Mouse (Mus musculus) cerebellum, postnatal 25 days (tissue): Measurements from ENCODE around the gene Fggy.

ENCODE experiments used
- DNase-seq, 2 experiments: peaks; one replicate each; pipeline ENCODE4 v3.0.0; 2021; ENCODE audit warnings: mixed read lengths in 2 of 2

The Fggy gene

DNA sequence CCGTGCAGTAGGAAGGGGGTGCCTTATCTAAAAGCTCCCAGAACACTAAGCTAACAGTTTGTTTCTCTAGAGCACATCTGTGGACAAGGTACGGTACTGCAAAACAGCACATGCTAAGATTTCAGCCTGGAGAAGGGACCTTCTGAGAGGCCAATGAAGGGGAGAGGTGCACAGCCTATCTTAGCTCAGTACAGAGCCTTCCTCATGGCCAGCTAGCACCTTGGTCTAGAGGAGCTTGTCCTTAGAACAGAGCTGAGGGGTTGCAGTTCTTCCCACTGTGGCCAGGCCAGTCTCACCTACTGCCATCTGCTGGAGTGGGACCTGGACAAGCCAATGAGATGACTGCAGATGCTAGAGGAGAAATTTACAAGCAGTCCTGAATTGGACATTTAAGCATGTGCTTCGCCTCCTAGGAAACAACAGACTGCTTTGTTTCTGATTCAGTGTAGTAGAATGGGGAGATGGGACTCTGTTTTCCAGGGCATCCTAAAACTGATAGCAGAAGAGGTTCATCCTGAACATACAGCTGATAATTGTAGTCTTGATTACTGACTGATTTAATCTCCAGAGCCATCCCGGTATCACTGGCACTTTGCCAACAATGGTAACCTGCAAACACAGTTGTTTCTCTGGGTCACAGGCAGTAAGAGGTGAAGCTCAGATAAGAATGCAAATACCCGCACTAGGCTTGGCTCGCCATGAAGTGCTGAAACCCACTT, 305.6 kb downstream of the Fggy start:
- DNase-seq = peak; percentile 15 to 17

DNA sequence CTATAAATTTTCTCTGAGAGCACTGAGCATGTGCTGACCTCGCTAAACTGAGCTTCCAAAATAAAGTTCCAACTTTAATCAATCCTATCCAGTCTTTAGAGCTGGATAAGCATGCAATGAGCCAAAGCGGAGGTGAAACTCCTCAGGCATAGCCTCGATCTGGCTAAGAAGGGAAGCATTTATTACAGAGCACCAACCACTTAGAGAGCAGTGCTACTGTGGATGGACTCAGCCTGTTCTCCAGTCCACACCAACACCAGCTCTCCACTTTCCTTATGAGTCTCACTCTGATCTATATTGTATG, 306.1 kb downstream of the Fggy start:
- DNase-seq = no peak

DNA sequence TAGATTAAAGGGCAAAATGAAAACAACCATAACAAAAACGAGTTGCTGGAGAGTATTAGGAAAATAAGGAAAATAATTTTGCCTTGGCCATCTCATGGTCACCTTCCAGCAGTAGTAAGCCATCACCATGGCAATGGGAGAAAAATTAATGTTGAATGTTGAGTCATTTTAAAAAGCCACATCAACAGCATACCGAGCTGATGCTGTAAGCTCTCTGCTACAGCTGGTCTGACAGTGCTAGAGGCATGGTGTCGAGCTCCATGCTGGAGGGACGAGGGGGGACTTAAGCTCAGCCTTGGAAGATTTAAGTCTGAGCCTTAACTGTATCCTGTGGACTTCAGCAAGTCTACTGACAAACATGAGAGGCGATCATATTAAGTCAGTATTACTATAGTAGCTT, 307.9 kb downstream of the Fggy start:
- no peak for DNase-seq

DNA sequence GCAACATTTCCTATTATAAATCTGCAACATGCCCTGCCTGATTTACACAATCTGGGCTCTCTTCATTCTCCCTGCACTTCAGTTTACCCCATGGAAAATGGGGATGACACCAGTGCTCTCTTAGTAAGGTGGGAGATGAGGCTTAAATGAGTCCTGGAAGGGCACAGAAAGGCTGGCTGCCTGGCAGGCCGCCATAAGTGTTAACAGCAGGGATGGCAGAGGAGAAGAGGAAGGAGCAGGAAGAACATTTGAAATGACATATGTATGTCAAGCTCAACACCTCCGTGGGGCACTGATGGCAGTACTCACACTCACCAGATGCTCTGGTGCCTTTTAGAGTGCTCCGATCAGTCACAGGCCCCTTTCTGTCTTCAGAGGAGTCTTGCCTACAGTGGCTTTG, 308.6 kb downstream of the Fggy start:
- DNase-seq = peak; percentile 20 to 47

DNA sequence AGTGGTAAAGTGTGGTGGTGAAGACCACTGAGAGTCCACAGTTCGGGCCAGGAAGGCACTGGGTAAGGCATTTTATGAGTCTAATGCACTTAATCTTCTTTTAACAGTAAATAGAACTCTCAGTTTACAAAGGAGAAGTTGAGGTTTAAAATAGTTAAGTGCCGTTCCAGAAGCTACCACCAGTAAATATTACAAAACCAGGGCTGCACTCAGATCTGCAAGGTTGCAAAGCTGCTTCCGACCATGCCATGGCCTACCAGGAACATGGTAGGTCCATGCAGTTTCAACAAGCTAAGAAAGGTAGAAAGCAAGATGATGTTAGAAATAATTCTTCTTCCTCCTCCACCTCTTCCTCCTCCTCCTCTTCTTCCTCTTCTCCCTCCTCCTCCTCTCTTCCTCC, 309.8 kb downstream of the Fggy start:
- no peak for DNase-seq

DNA sequence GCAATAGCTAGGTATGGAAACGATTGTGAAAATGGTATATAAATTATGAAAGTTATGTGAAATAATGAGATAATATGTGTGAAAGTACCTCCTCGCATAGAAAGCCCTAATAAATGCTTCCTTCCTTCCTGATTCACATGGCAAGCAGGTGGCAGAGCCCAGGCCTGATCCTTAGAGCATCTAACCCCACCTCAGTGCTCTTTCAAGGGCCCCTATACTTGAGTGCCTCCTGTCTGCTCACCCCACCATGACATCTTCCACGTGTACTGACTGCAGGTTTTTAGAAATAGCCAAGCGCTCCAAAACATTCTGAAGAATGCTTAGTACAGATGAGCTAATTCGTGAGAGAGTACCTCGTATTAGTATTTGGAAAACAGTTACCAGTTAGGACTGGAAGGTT, 311.0 kb downstream of the Fggy start:
- no peak for DNase-seq

DNA sequence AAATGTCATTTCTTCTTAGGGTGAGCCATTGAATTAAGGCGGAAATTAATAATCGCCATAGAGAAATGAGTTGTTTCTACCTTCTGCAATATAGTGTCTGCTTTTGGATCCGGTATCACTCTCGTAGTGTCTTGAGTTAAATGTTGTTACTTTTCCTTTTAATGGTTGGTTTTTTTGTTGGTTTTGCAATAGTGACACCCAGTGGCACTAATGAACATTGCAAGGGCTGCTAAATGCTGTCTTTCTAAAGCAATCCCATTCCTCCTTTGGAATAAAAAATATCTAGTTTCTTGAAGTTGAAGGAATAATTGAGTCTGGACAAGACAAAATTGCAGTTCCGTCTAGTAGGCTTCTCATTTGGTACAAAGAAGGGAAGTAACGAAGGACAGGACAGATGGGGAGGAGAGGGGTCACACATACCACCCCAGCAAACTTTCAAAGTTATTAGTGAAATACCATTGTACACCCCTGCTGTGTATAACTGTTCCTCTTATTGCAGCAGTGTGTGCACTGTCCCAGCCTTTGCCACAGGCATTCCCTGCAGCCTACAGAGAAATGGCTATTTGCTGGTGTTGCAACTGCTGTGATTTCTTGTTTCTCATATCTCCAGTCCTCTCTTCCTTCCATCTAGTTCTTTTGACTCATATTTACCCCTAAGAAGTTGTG, 314.0 kb downstream of the Fggy start:
- peak; percentile 51 to 72 for DNase-seq

DNA sequence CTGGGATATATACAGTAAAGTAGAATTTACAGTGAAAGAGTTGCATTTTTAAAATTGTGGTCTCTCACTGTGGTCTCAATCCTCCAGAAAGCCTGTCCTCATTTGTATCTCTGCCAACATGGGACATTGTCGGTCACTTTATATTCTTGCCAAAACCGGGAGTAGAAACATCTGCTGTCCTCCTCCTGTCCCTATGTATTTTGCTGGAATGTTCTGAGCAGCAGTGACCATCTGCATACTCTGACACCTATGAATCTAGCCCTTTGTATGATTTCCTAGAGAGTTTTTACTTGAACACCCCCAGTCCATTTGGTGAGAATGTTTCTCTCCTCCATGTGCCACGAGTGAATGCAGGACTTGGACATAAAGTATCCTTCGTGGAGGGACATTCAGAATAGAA, 318.6 kb downstream of the Fggy start:
- DNase-seq = no peak

DNA sequence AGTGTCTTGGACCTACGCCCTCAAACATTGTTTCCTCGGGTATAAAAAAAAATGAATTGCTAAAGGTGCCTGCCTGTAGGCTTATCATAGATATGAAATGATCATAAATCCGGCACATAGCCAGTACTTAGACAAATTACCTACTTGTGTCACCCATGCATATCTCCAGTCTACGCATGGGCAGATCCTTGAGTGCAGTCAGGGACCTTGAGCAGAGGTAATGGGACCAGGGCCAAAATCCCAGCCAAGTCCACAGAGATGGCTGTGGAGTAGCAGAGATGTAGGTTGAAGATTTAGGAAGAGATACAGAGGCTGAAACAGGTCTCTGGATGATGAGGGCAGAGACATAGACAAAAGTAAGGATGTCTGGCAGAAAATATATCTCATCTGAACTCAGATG, 320.1 kb downstream of the Fggy start:
- DNase-seq = no peak

DNA sequence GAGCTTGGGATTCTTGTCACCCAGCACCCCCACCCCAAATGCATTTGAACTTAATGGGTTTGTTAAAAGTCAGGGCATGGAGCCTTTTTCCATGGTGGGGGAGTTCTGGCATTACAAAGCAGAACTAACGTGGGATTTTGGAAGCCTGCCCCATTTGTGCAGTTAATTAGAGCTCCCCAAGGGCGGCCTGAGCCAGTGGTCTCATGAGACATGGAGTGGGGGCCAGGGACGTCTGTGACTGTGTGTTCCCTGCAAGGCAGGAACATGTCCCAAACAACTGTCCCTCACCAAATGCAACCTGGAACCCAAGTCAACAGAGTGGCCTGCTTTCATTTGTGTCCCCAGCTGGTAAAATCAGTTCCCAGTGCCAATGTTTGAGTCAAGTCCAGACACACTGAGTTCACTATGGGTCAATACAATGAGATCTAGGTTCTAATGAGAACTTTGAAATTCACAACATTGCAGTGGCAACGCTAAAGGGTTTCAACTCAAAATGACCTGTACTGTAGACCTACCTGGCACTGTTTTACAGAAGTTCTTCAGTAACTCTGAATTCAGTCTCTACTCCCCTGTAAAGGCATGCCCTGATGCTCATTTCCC, 324.5 kb downstream of the Fggy start:
- DNase-seq = no peak

DNA sequence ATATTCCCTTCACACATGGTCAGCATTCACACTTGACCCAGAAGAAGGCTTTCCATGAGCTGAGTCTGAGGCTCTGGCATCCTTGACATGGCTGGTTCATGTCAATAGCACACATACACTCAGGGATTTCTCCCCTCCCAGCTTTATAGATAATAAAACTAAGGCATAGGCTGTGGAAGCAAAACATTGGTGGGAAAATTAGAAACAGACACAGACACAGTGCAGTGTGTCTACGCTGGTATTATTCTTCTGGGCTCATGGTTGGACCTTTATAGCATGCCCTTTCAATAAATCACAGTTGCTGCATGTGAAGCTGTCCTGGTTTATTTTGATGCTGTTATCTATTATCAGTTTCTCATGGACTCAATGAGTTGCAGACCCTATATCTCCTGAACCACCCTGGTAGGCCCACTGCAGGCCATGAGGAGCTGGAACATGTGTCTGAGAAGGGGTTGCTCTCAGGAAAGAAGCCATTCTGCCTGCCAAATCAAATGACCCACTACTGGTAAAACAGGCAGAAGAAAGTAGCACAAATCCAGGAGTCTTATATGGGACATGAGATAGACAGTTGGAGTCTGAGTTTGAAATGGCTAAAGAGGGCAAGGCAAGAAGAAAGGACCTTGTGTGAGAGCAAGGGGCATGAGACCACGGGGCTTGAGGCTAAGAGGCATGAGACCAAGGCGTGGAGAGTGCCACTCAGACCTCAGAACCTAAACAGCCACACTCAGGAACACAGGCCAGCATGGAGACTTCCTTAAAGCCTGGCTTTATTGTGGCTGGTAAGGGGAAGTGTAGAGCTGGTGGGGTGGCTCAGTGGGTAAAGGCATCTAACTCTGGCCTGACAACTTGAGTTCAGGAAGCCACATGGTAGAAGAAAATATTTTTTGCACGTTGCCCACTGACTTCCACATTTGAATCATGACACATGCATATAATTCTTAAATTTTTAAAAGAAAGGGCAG, 327.2 kb downstream of the Fggy start:
- no peak for DNase-seq

DNA sequence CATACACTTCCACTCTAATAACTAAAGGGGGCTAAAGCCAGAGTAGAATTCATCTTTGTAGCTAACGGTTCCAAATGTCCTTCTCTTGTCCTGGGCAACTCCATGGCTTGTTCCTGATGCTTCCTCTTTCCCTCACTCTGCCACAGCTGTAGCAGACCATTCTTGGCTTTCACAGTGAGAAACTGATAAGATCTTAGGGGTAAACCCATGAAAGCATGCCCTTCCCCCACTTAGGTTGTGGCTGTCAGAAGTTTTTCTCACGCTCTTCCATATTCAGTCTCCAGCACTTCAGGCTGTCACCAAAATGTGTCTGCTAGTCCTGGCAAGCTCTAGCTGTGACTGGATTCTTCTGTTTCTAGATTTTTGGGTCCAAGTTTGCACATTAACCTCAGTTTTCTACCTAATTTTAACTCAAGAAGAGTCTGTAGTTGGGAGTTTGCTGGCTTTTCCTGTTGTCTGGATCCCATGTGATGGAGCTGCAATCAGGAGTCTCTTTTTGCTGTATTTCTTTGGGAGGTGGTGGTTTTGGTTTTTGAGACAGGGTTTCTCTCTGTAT, 338.0 kb downstream of the Fggy start:
- DNase-seq = no peak

DNA sequence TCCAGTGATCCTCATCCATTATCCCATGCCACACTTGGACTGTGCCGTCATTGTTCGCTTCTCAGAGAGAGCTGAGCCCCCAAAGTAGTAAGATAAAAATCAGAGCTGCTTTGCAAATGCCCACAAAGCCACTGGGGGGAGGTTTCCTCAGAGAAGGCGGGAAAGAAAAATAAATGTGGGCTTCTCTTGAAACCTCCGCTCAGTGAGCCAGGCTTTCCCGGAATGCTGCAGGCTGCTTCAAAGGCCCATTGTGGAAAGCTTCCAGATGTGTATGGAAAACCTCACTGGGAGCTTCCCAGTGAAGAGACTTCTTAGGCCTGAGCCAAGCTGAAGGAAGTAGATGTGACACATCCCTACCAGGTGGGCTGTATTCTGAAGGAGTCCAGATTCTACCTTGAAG, 339.3 kb downstream of the Fggy start:
- DNase-seq = no peak

DNA sequence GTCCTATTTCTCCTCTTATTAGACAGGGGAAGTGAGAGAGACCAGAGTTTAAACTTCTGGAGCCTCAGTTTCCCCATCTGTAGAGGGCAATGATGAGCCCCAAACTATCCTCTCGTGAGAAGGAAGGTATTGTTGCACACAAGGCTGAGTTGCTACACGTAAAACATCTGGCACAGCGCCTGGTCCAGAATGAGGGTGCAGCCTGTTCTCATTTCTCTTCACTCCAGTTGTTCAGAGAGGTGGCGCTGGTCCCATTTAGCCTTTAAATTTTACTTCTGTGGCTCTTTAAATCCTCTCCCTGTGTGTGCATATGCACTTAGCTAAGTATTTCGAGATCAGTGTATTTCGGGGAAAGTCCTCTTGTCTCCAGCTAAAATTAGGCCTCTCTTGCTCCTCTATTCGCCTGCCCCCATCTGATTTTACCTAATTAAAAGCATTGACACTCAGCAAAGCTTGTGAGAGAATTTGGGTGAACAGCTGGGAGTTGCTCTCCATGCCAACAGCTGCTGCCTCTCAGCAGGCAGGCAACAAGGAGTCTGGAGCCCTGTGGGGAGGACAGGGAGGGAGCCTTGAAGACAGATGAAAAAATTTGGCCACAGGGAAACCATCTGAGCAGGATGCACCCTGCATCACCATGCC, 340.0 kb downstream of the Fggy start:
- DNase-seq = peak in 1 of 2 experiments; percentile 4

DNA sequence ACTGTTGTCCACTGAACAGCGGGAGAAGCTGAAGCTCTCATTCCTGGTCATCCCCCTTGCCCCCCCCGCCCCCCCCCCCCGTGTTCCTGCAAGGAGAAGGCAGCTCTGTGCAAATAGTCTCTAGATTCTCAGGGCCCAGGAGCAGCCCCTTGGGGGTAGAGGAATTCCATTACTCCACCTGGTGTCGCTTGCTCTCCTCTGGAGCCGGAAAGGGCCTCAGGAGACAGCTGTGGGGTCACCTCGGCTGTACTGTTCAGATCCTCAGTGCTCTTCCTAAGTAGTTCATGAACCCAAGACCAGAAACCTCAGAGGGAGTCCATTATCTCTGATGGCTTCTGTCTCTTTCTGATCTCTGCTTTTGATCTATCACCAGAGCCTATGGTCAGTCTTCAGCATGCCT, 341.4 kb downstream of the Fggy start:
- DNase-seq = no peak

DNA sequence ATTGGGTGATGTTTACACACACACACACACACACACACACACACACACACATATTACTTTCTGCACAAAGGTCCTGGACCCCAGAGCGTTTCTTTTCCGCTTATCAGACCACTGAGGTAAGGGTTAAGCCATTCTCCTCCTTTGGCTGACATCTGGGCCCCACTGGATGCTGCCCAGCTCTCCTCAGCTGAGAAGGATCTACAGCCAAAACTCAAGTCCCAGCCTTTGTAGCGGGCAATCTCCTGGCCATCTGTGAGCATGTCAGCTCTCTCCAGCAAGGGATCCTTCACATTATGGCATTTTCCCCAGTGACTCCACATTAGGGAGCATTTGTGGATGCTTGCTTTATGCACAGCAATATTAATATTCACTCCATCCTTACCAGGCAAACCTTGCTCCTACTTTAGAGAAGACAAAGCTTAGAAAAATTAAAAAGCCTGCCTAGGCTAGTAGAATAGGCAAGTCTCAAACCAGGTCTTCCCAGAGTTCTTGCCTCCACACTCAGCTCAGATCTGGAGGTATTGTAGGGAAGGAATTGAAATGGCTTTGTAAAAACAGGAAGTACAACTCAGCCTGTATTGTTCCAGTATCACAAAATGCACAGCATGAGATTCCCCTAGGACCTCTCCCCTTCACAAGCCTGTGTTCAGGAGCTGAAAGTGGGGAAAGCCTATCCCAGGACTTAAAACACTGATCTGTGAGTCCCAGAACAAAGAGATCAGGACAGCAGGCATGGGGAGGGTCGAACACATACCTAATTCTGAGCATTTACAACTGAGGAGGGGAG, 342.8 kb downstream of the Fggy start:
- no peak for DNase-seq

DNA sequence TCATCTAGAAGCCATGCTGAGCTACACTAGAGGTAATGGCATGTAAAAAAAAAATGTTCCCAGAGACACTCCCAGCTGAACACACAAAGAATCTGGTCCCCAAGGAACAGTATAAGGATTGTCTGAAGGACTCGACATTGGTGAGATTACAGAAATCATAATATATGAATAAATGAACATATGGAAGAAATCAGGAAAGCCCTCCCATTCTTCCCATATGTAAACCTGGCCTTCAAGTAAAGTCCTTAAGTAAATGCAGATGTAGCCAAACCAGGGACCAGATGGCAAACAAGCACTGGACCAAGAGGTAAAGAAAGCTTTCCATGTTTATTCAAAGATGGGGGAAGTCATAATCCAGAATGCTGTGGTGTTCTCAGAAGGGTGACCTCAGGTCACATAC, 343.5 kb downstream of the Fggy start:
- no peak for DNase-seq

DNA sequence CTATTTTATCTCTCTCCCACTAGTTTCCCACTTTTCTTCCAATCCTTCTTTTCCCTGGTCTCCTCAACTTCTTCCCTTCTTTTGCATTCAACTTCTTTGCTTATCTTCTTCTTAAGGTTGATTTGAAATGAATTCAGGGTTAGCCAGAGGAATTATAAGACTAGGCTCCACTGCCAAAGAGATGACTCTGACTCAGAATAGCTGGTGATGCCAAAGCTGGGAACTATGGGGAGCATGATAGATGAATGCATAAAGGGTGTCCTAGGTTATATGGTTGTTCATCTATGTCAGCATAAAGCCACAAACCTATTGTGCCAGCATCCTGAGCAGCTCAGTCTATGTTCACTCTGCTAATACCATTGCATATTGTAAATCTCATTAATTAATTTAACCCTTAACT, 348.8 kb downstream of the Fggy start:
- DNase-seq = no peak

DNA sequence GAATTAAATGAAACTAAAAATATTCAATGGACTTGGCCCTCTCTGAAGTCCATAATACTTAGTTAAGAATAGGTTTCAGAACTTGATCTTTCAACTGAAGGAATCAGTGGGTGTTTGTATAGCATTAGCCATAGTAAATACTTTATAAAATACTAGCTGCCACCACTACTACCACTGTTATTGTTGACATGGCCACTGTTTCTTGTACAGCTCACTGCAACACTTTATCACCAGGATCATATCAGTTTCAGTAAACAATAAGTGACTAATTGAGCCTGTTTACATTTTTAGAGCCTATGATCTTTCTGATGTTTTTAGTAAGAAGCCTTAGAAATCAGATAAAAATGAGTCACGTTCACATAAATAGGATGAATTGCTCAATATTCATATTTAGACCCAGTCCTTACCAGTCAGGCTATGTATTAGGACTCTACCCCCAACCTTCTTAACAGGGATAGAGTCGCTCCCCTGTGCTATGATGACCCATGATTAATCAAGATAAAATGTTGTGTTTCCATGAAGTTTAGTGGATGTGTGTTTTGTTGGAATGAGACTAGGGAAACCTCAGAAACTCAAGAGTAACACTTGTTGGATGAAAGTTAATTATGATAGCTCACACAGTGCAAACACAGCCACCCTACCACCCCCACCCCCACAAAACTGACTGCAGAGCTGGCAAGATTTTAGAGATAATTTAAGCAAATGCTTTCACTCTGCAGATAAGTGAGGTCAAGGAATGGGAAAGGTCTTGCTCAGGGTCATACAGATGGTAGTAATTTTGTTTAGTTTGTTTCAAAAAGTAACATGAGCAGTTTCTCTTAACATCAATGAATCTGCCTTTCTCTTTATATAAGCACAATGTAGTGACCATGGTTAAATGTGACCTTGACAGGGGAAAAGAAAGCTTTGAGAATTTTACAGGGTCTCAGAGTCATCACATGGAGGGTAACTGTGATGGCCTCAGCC, 352.7 kb downstream of the Fggy start:
- no peak for DNase-seq

DNA sequence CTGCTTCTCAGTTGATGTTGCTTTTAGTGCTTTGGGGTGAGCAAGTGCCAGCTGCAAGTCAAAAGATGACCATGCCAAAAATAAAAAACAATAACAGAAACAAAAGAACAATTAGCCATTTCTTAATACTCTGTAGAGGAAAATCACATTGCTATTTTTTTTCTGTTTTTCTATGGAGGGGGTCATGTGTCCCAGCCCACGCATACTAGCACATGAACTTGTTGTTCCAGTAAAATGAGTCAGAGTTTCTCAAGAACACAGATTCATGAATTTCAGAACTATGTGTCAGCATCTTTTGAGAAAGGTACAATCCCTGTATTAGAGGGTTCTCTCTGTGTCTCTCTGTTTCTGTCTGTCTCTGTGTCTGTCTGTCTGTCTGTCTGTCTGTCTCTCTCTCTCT, 355.7 kb downstream of the Fggy start:
- no peak for DNase-seq
